8 mouse cellular contexts compared by ENCODE assay signal in genomic region chr14:74913381-74914230, GRCm38 (mm10). TPM values are rescaled to one million over a fixed set of nuclear protein-coding genes. Genes with fewer than 3 reads are reported as not detected.
A peak's percentile ranks its signal among the peaks of the same experiment; 100 is the strongest.
DNase-seq lines count a peak whose midpoint lies in the region; ATAC-seq and TF ChIP-seq lines count a peak whose summit lies in the region.

No protein-coding gene starts in this region.

- peak overlapping the region; percentile 10; the same call in 1 of the 2 replicates for H3K27ac ChIP-seq in thymus, adult 2 months (ENCODE audit: control insufficient read depth, insufficient read depth, low read length)
- H3K27ac ChIP-seq in limb, embryonic 14.5 days (replicated peaks; ENCODE audit: low read depth, low read length): no peak overlapping the region
- H3K27ac ChIP-seq in hindbrain, embryonic 13.5 days: no peak overlapping the region
- H3K27ac ChIP-seq in midbrain, embryonic 10.5 days (replicated peaks): no peak overlapping the region

- peak overlapping the region; percentile 19 for H3K4me2 ChIP-seq in limb, embryonic 14.5 days (replicated peaks; ENCODE audit: low read depth, low read length, severe bottlenecking)
- H3K4me2 ChIP-seq in hindbrain, embryonic 13.5 days: no peak overlapping the region

- no peak overlapping the region for H3K9ac ChIP-seq in limb, embryonic 14.5 days (ENCODE audit: low read depth, low read length, severe bottlenecking)
- no peak overlapping the region for H3K9ac ChIP-seq in hindbrain, embryonic 13.5 days

- TF ChIP-seq CTCF in thymus, adult 2 months (IDR thresholded peaks at IDR 0.05; ENCODE audit: borderline replicate concordance, control insufficient read depth, extremely low read depth, insufficient read depth, low read length, poor library complexity): no peak

- no peaks in the 10 kb centered on the region for H3K27me3 ChIP-seq in thymus, adult 2 months (ENCODE audit: control insufficient read depth, insufficient read depth, low read length)
- no peaks in the 10 kb centered on the region for H3K27me3 ChIP-seq in limb, embryonic 14.5 days (ENCODE audit: control insufficient read depth, insufficient read depth, low read length)
- H3K27me3 ChIP-seq in hindbrain, embryonic 13.5 days: no peaks in the 10 kb centered on the region
- H3K27me3 ChIP-seq in midbrain, embryonic 10.5 days (ENCODE audit: low read depth, poor library complexity, severe bottlenecking): no peaks in the 10 kb centered on the region

- no peak for TF ChIP-seq POLR2A in thymus, adult 2 months (IDR thresholded peaks at IDR 0.05; ENCODE audit: control insufficient read depth, extremely low read depth, insufficient read depth, low read length, poor library complexity)
- TF ChIP-seq POLR2A in limb, embryonic 14.5 days (IDR thresholded peaks at IDR 0.05; ENCODE audit: borderline replicate concordance, extremely low read depth, insufficient read depth, insufficient read length): no peak

- H3K4me3 ChIP-seq in thymus, adult 2 months (ENCODE audit: control insufficient read depth, insufficient read depth, low read length): no peak overlapping the region
- H3K4me3 ChIP-seq in limb, embryonic 14.5 days (replicated peaks; ENCODE audit: low read length): no peak overlapping the region
- no peak overlapping the region for H3K4me3 ChIP-seq in hindbrain, embryonic 13.5 days
- no peak overlapping the region for H3K4me3 ChIP-seq in midbrain, embryonic 10.5 days

- no peaks in the 10 kb centered on the region for H3K9me3 ChIP-seq in limb, embryonic 14.5 days (ENCODE audit: control insufficient read depth, low read length)
- H3K9me3 ChIP-seq in hindbrain, embryonic 13.5 days: no peaks in the 10 kb centered on the region
- H3K9me3 ChIP-seq in midbrain, embryonic 10.5 days (replicated peaks): no peaks in the 10 kb centered on the region

- H3K36me3 ChIP-seq in thymus, adult 2 months (ENCODE audit: control insufficient read depth, insufficient read depth, low read length): no peaks in the 10 kb centered on the region
- H3K36me3 ChIP-seq in limb, embryonic 14.5 days (ENCODE audit: control insufficient read depth, insufficient read depth, low read length): no peaks in the 10 kb centered on the region
- no peaks in the 10 kb centered on the region for H3K36me3 ChIP-seq in hindbrain, embryonic 13.5 days
- H3K36me3 ChIP-seq in midbrain, embryonic 10.5 days: no peaks in the 10 kb centered on the region

- no peak for ATAC-seq in limb, embryonic 14.5 days (ENCODE audit: low FRiP score, low read depth)
- no peak for ATAC-seq in inflammation-experienced regulatory T-cells, adult 6 months
- ATAC-seq in hindbrain, embryonic 13.5 days (ENCODE audit: low FRiP score): no peak
- ATAC-seq in erythroid progenitor cell, adult 5-6 weeks (replicated peaks; ENCODE audit: low FRiP score, poor library complexity, severe bottlenecking): no peak

- 73% methylated on average over 20 of the region's 20 CpGs for WGBS in thymus, adult 2 months
- WGBS in limb, embryonic 14.5 days: 51% methylated on average over 20 of the region's 20 CpGs
- 84% methylated on average over 20 of the region's 20 CpGs for WGBS in hindbrain, embryonic 13.5 days
- WGBS in midbrain, embryonic 10.5 days: 92% methylated on average over 20 of the region's 20 CpGs

- no peak for DNase-seq in thymus, adult 2 months
- no peak for DNase-seq in thymus, postnatal 25 days
- peak; percentile 58 for DNase-seq in fibroblast of lung, adult 2 months (ENCODE audit: low read depth)
- peak; percentile 62 for DNase-seq in limb, embryonic 14.5 days (ENCODE audit: low spot score)
- no peak for DNase-seq in midbrain, embryonic 10.5 days (ENCODE audit: low spot score)

- H3K4me1 ChIP-seq in thymus, adult 2 months (replicated peaks; ENCODE audit: control insufficient read depth, insufficient read depth, low read length): peaks cover 35% of the 10 kb centered on the region
- peaks cover 26% of the 10 kb centered on the region for H3K4me1 ChIP-seq in limb, embryonic 14.5 days (ENCODE audit: control insufficient read depth, insufficient read depth, low read length)
- peaks cover 19% of the 10 kb centered on the region for H3K4me1 ChIP-seq in hindbrain, embryonic 13.5 days (replicated peaks)
- H3K4me1 ChIP-seq in midbrain, embryonic 10.5 days: peaks cover 10% of the 10 kb centered on the region; the same call in 1 of the 2 replicates

RNA-seq across cellular contexts. Expression of gene Lrch1, which starts 34.1 kb away (rescaled TPM):
- polyA plus RNA-seq in thymus, adult 2 months (2012; rRNA removed): 27.5 and 30.1 TPM in 2 replicates
- 13.0 and 13.3 TPM in 2 replicates for polyA plus RNA-seq in limb, embryonic 14.5 days (2012; rRNA removed)
- 15.2 and 17.0 TPM in 2 replicates for polyA plus RNA-seq in limb, embryonic 14.5 days (2014; fragmentation: Nextera tagmentation; extraction: Ambion mirVana)
- 10 to 100 TPM; 26.2 to 28.4 (median 27.1) TPM for polyA plus RNA-seq in inflammation-experienced regulatory T-cells, adult 6 months (2017; shearing (Covaris generic))
- polyA plus RNA-seq in hindbrain, embryonic 13.5 days (2015; fragmentation: Nextera tagmentation; extraction: Ambion mirVana): 13.1 and 13.2 TPM in 2 replicates
- total RNA-seq in erythroid progenitor cell, adult 5-6 weeks (2015; ENCODE audit: low replicate concordance): 6.5 and 16.3 TPM in 2 replicates
- total RNA-seq in erythroid progenitor cell, adult 5-6 weeks (2017; ENCODE audit: low replicate concordance): 8.3 and 10.5 TPM in 2 replicates
- polyA plus RNA-seq in midbrain, embryonic 10.5 days (2016; fragmentation: Nextera tagmentation; extraction: Ambion mirVana): 6.2 and 6.4 TPM in 2 replicates

Comparison
In these comparisons a context has a peak if more than half of its experiments do, and no peak if none do; other contexts are left out.
1. DNase-seq: peak in fibroblast of lung, adult 2 months (single experiment) and limb, embryonic 14.5 days (single experiment); none in thymus, adult 2 months (single experiment), thymus, postnatal 25 days (single experiment) and midbrain, embryonic 10.5 days (single experiment).